Mouse (Mus musculus) gastrocnemius, adult 8-10 months (tissue): ENCODE data around the gene Mpzl3. TPM values are rescaled to one million over a fixed set of nuclear protein-coding genes. Genes with fewer than 3 reads are reported as not detected.

Experiments
- DNase-seq, 2 experiments: peaks; one replicate each; pipeline ENCODE4 v3.0.0; 2022; ENCODE audit warnings: low spot score in 2 of 2
- total RNA-seq, 4 experiments: library from RNA; stranded (reverse); gene quantifications; 2 replicates each; pipeline ENCODE4 v1.2.4; 2022

The Mpzl3 gene
- total RNA-seq, 4 experiments from 2014 or later: 1.1 to 2.5 (median 1.8) TPM

DNA sequence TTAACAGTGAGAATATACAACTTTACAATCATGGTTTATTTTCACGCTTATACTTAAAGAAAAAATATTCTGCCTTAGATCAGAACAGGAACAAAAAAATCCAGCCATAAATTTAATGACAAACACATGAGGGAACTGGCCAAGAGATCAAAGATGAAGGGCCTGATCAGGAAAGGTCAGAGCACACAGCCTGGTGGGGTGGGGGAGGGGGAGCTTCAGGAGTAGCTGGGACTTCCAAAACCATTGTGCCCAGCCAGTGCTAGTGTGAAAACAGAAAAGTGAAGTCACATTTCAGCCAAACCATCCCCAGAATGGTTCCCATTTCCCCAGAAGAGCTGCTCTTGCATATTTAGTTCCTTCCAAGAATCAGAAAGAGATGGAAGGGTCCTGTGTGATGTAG is 47.5 kb downstream of the Mpzl3 start:
- no peak for DNase-seq

DNA sequence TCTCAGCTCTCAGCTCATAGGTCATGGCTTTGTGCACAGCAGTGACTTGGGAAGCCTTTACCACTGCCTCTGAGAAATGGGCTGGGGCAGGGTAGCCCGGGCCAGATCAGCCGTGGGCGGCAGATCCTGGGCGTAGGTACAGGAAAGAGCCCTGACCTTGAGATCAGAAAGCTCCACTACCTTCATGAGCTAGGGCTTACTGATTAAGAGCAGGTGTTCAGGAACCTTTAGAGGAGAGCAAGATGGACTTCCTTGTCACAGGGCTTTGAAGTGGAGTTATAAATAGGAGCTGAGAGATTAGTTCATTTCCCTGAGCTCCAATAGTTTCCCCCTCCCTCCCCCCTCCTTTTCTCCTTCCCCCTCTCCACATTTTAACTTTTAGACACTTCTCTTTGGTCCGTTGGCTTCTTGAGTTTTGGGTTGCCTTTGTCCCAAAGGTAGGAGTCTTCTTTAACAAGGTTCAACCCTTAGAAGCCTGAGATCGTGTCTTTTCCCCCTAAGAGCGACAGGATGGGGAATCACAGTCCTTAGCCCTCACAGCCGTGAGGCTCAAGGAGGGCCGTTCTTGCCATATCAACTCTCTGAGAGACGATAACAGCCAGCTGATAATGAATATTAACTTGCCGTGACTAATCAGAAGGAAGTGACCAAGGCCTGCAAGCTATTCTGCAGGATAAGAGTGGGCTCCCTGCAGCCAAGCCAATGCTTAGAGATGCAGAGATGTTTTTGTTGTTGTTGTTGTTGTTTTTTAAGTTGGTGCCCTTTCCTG is 48.4 kb downstream of the Mpzl3 start:
- DNase-seq: no peak

DNA sequence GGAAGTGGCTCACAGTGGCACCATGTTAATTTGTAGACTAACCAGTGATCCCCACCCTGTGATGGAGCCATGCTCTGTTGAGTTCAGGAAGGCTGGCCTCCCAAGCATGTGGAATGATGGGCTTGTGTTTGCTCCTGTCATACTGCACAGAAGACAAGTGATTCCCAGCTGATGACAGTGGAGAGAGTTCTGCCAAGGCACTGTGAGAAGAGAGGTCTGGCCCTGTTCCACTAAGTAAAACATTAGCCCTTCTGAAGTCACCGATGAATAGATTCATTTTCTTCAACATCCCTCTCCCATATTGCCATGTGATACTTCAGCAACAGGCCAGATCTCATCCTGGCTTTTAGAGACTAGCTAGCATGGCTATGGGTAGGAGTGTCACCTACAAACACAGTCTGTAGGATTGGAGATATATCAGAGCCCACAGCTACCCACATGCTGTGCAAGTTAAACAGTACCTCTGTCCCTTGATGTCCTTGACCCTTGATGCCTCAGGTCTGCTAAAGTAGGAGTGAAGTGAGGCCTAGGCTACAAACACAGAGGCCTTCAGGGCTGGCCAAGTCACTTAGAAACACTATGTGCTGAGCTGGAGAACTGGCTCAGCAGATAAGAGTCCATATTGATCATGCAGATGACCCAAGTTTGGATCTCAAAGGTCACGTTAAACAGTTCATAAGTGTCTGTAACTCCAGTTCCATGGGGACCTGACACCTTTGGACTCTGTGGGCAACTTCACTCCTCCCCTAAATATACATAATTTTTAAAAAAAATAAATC is 50.8 kb downstream of the Mpzl3 start:
- no peak for DNase-seq

DNA sequence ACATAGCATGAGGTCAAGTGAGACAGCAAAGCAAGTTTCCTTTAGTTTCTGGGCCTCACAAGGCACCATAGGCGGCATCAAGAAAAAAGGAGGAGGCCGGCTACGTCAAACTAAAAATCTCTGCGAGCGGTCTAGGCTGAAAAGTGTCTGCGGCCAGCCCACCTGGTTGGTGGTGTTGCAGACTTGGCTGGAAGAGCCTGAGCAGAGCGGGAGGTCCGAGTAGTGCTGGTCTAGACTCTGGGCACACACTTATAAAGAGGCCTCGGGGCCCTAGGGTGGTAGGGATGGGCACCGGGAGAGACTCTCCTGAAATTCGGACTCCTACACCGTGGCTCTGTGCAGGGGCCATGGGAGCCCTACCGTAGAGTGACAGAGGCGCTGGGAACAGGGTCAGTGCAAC is 60.7 kb downstream of the Mpzl3 start:
- DNase-seq: no peak

- no peak for DNase-seq
These were observed 61.8 kb downstream of the Mpzl3 start for GRCm38 (mm10) chr9:45116819-45117218.

GRCm38 (mm10) chr9:45117741-45118431 is 62.9 kb downstream of the Mpzl3 start, which contains the start of gene Scn2b:
TSS of gene Scn2b (plus strand) at chr9:45117782.
- no peak for DNase-seq

- no peak for DNase-seq
These were observed 63.6 kb downstream of the Mpzl3 start for GRCm38 (mm10) chr9:45118552-45118951.

GRCm38 (mm10) chr9:45119316-45119953 is 64.4 kb downstream of the Mpzl3 start:
- DNase-seq: no peak

- no peak for DNase-seq
These were observed 65.1 kb downstream of the Mpzl3 start for GRCm38 (mm10) chr9:45119954-45120530.

DNA sequence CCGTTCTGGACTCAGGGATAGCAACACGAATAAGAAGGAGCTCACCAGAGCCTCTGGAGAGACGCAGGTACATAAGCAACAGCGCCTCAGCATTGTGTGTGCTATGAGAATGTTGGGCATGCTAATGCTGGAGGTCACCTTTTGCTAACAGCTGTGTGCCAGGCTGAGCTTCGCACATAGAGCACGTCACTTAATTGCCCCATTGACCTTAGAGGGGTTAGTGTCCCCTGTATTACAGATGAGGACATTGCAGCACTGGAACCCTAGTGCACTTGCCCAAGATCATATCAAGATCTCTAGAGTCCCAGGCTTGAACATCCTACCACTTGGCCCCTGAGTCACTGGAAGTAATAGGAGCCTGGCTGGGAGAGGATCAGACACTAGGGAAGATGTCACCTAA is 65.6 kb downstream of the Mpzl3 start:
- DNase-seq: no peak

DNA sequence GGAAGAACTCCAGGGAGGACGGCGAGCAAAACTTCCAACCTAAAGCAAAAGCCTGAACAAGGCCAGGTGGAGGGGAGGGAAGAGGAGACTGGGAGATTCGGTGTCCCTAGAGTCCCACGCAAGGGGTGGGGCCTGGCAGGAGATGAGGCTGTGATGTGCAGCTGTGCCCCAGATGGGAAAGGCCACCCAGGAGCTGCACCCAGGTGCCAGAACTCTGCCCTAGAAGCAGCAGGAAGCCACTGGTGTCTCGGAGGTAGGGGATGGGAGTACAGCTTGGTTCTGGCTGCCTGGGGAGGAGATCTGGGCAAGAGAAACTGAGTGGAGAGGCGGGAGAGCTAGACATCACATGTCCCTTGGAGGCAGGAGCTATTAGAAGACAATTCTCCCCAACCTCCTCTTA is 66.0 kb downstream of the Mpzl3 start:
- no peak for DNase-seq

GRCm38 (mm10) chr9:45121769-45122168 is 66.8 kb downstream of the Mpzl3 start:
- DNase-seq: peak; percentile 55 to 67

GRCm38 (mm10) chr9:45122209-45122761 is 67.3 kb downstream of the Mpzl3 start:
- DNase-seq: no peak

- no peak for DNase-seq
These were observed 70.2 kb downstream of the Mpzl3 start for GRCm38 (mm10) chr9:45125211-45125610.

- no peak for DNase-seq
These were observed 72.0 kb downstream of the Mpzl3 start for GRCm38 (mm10) chr9:45126941-45127340.

Other genes starting within 250 kb of the Mpzl3 start
- 10 to 100 TPM; 14.0 to 22.4 (median 18.0) TPM for gene Kmt2a, start 173.9 kb upstream of the Mpzl3 start, total RNA-seq
- 100 to 1,000 TPM; 642 to 789 (median 713) TPM for gene Atp5l, start 134.4 kb upstream of the Mpzl3 start, total RNA-seq
- 10 to 100 TPM; 37.3 to 48.3 (median 41.4) TPM for gene Ube4a, start 89.6 kb upstream of the Mpzl3 start, total RNA-seq
- not detected for gene Cd3g, start 74.8 kb upstream of the Mpzl3 start, total RNA-seq
- not detected for gene Cd3d, start 73.4 kb upstream of the Mpzl3 start, total RNA-seq
- gene Cd3e, start 45.6 kb upstream of the Mpzl3 start, total RNA-seq: not detected
- under 1 TPM; 0.17 to 0.51 (median 0.20) TPM for gene Mpzl2, start 15.4 kb upstream of the Mpzl3 start, total RNA-seq
- under 1 TPM; 0.12 to 0.81 (median 0.24) TPM for gene Jaml, start 24.0 kb downstream of the Mpzl3 start, total RNA-seq
- 1 to 10 TPM; 1.5 to 2.1 (median 1.6) TPM for gene Scn2b, start 62.6 kb downstream of the Mpzl3 start, total RNA-seq
- 100 to 1,000 TPM; 209 to 275 (median 247) TPM for gene Scn4b, start 83.2 kb downstream of the Mpzl3 start, total RNA-seq
- gene BC049352, start 126.8 kb downstream of the Mpzl3 start, total RNA-seq: 1 to 10 TPM in 3 of 4 experiments, under 1 TPM in 1; 0.78 to 1.9 (median 1.4) TPM
- gene Tmprss4, start 148.9 kb downstream of the Mpzl3 start, total RNA-seq: not detected
- gene Il10ra, start 214.0 kb downstream of the Mpzl3 start, total RNA-seq: under 1 TPM; 0.15 to 0.36 (median 0.28) TPM